Mouse (Mus musculus) neural tube, embryonic 11.5 days (tissue): ENCODE results near the gene Trem3. TPM values are rescaled to one million over a fixed set of nuclear protein-coding genes. Genes with fewer than 3 reads are reported as not detected.

Source experiments
- ATAC-seq: fragments of 200-750 bp; cut with Nextera tagmentation; 2 replicates; pipeline ENCODE4 v1.8.0; 2017; ENCODE audit warnings: moderate number of reproducible peaks, mild to moderate bottlenecking, moderate TSS enrichment, moderate library complexity; ENCODE audit not compliant: insufficient read depth, low FRiP score, low TSS enrichment
- DNase-seq: peaks from one replicate; pipeline ENCODE4 v3.0.0-alpha.2; 2015; ENCODE audit warnings: low spot score
- H3K27ac ChIP-seq: fragments of 300-500 bp; sonication (generic); 2 replicates; pipeline ENCODE4 v1.5.1; 2014; ENCODE audit warnings: low read depth, mild to moderate bottlenecking, low read length
- H3K27me3 ChIP-seq: fragments of 300-500 bp; sonication (generic); 2 replicates; pipeline ENCODE4 v1.6.1; 2014; ENCODE audit warnings: mild to moderate bottlenecking, low read length, mixed read lengths; ENCODE audit not compliant: control insufficient read depth, insufficient read depth
- H3K36me3 ChIP-seq: fragments of 300-500 bp; sonication (generic); 2 replicates; pipeline ENCODE4 v1.6.1; 2014; ENCODE audit warnings: mild to moderate bottlenecking, low read length, moderate library complexity, mixed read lengths; ENCODE audit not compliant: control insufficient read depth, insufficient read depth
- H3K4me1 ChIP-seq: fragments of 300-500 bp; sonication (generic); 2 replicates; pipeline ENCODE4 v1.6.1; 2014; ENCODE audit warnings: low read length, mixed read lengths; ENCODE audit not compliant: control insufficient read depth, insufficient read depth
- H3K4me2 ChIP-seq: fragments of 300-500 bp; sonication (generic); 2 replicates; pipeline ENCODE4 v1.6.1; 2014; ENCODE audit warnings: low read depth, mild to moderate bottlenecking, moderate library complexity
- H3K4me3 ChIP-seq: fragments of 300-500 bp; sonication (generic); 2 replicates; pipeline ENCODE4 v1.5.1; 2014; ENCODE audit warnings: low read depth, low read length
- H3K9ac ChIP-seq: fragments of 300-500 bp; sonication (generic); 2 replicates; pipeline ENCODE4 v1.6.1; 2014; ENCODE audit warnings: mild to moderate bottlenecking, low read length
- H3K9me3 ChIP-seq: fragments of 300-500 bp; sonication (generic); 2 replicates; pipeline ENCODE4 v1.6.1; 2016; ENCODE audit warnings: low read length; ENCODE audit not compliant: control insufficient read depth
- WGBS: fragments of 180-500 bp; shearing (Covaris S2); extraction: QIAGEN DNeasy Blood & Tissue Kit; methylation state at CpG from one replicate; pipeline ENCODE4 v1.1.7; 2014; 5-methylcytosine and 5-hydroxymethylcytosine counted together
- polyA plus RNA-seq: library from polyadenylated mRNA; unstranded; fragments of >200 nt; fragmentation: Nextera tagmentation; extraction: Ambion mirVana; gene quantifications from 2 replicates; pipeline ENCODE4 v1.2.1, GENCODE M21; 2014

The Trem3 gene
- polyA plus RNA-seq, 1 experiment from 2014 or later = not detected

- H3K36me3 ChIP-seq = no peaks in the 10 kb centered on the region
- ATAC-seq (no peak), DNase-seq (no peak)
- no peaks in the 10 kb centered on the region for H3K27me3 ChIP-seq
- H3K4me1 ChIP-seq = no peaks in the 10 kb centered on the region
- no peak overlapping the region for H3K4me3 ChIP-seq
- H3K4me2 ChIP-seq = no peak overlapping the region
- H3K27ac ChIP-seq = no peak overlapping the region
- no peak overlapping the region for H3K9ac ChIP-seq
- no peaks in the 10 kb centered on the region for H3K9me3 ChIP-seq
- 33% methylated on average over 4 of the region's 4 CpGs for WGBS
These were observed 11.7 kb upstream of the Trem3 start for GRCm38 (mm10) chr17:48235773-48236370.

- H3K4me1 ChIP-seq = no peaks in the 10 kb centered on the region
- WGBS = 92% methylated on average over 8 of the region's 8 CpGs
- no peaks in the 10 kb centered on the region for H3K27me3 ChIP-seq
- H3K4me2 ChIP-seq = no peak overlapping the region
- H3K27ac ChIP-seq = no peak overlapping the region
- no peaks in the 10 kb centered on the region for H3K36me3 ChIP-seq
- H3K9ac ChIP-seq = no peak overlapping the region
- no peaks in the 10 kb centered on the region for H3K9me3 ChIP-seq
- ATAC-seq (no peak), DNase-seq (no peak)
- no peak overlapping the region for H3K4me3 ChIP-seq
These were observed 10.0 kb upstream of the Trem3 start for GRCm38 (mm10) chr17:48237621-48238020.

- Histone ChIP-seq H3K36me3 (no peaks in the 10 kb centered on the region), H3K4me2 (no peak overlapping the region), H3K9me3 (no peaks in the 10 kb centered on the region), H3K9ac (no peak overlapping the region), H3K4me1 (no peaks in the 10 kb centered on the region), H3K27ac (no peak overlapping the region), H3K27me3 (no peaks in the 10 kb centered on the region), H3K4me3 (no peak overlapping the region)
- DNase-seq = no peak
- no peak for ATAC-seq
These were observed 1.5 kb downstream of the Trem3 start for GRCm38 (mm10) chr17:48249039-48249438.

GRCm38 (mm10) chr17:48249501-48249900 is 1.9 kb downstream of the Trem3 start:
- no peaks in the 10 kb centered on the region for H3K36me3 ChIP-seq
- ATAC-seq (no peak), DNase-seq (no peak)
- H3K27me3 ChIP-seq = no peaks in the 10 kb centered on the region
- no peaks in the 10 kb centered on the region for H3K4me1 ChIP-seq
- no peak overlapping the region for H3K4me2 ChIP-seq
- no peak overlapping the region for H3K4me3 ChIP-seq
- 86% methylated on average over 11 of the region's 11 CpGs for WGBS
- H3K9ac ChIP-seq = no peak overlapping the region
- H3K27ac ChIP-seq = no peak overlapping the region
- H3K9me3 ChIP-seq = no peaks in the 10 kb centered on the region

GRCm38 (mm10) chr17:48250631-48251030 is 3.1 kb downstream of the Trem3 start:
- Histone ChIP-seq H3K9me3 (no peaks in the 10 kb centered on the region), H3K27me3 (no peaks in the 10 kb centered on the region), H3K36me3 (no peaks in the 10 kb centered on the region), H3K4me2 (no peak overlapping the region), H3K27ac (no peak overlapping the region), H3K4me1 (no peaks in the 10 kb centered on the region), H3K4me3 (no peak overlapping the region), H3K9ac (no peak overlapping the region)
- DNase-seq (no peak), ATAC-seq (no peak)
- WGBS = 90% methylated on average over 7 of the region's 7 CpGs

GRCm38 (mm10) chr17:48256575-48256974 is 9.0 kb downstream of the Trem3 start:
- Histone ChIP-seq H3K27ac (no peak overlapping the region), H3K9me3 (0 out of 2 replicates have a peak, but pooled peaks cover 8% of the 10 kb centered on the region), H3K4me3 (no peak overlapping the region), H3K36me3 (no peaks in the 10 kb centered on the region), H3K27me3 (no peaks in the 10 kb centered on the region), H3K9ac (no peak overlapping the region), H3K4me1 (no peaks in the 10 kb centered on the region), H3K4me2 (no peak overlapping the region)
- DNase-seq (no peak), ATAC-seq (no peak)

- Histone ChIP-seq H3K27ac (no peak overlapping the region), H3K27me3 (no peaks in the 10 kb centered on the region), H3K9ac (no peak overlapping the region), H3K36me3 (no peaks in the 10 kb centered on the region), H3K4me3 (no peak overlapping the region), H3K4me2 (no peak overlapping the region), H3K9me3 (0 out of 2 replicates have a peak, but pooled peaks cover 8% of the 10 kb centered on the region), H3K4me1 (0 out of 2 replicates have a peak, but pooled peaks cover 2% of the 10 kb centered on the region)
- 91% methylated on average over 2 of the region's 2 CpGs for WGBS
- ATAC-seq (no peak), DNase-seq (no peak)
These were observed 14.3 kb downstream of the Trem3 start for GRCm38 (mm10) chr17:48261868-48262267.

GRCm38 (mm10) chr17:48263741-48264362 is 16.3 kb downstream of the Trem3 start, which contains the start of gene Treml4:
TSS of gene Treml4 (plus strand) at chr17:48264295.
- no peaks in the 10 kb centered on the region for H3K27me3 ChIP-seq
- ATAC-seq (no peak), DNase-seq (no peak)
- 0 out of 2 replicates have a peak, but pooled peaks cover 4% of the 10 kb centered on the region for H3K9me3 ChIP-seq
- no peak within 1 kb of the TSS for H3K4me3 ChIP-seq
- H3K4me1 ChIP-seq = 0 out of 2 replicates have a peak, but pooled peaks cover 2% of the 10 kb centered on the region
- H3K36me3 ChIP-seq = no peaks in the 10 kb centered on the region
- H3K27ac ChIP-seq = no peak within 1 kb of the TSS
- WGBS = 84% methylated on average over 3 of the region's 3 CpGs
- H3K9ac ChIP-seq = no peak within 1 kb of the TSS
- no peak within 1 kb of the TSS for H3K4me2 ChIP-seq

GRCm38 (mm10) chr17:48264662-48265061 is 17.1 kb downstream of the Trem3 start:
- Histone ChIP-seq H3K36me3 (no peaks in the 10 kb centered on the region), H3K4me2 (no peak overlapping the region), H3K27me3 (no peaks in the 10 kb centered on the region), H3K9me3 (0 out of 2 replicates have a peak, but pooled peaks cover 2% of the 10 kb centered on the region), H3K27ac (no peak overlapping the region), H3K4me3 (no peak overlapping the region), H3K4me1 (0 out of 2 replicates have a peak, but pooled peaks cover 2% of the 10 kb centered on the region), H3K9ac (no peak overlapping the region)
- ATAC-seq = no peak
- 90% methylated on average over 7 of the region's 7 CpGs for WGBS
- DNase-seq = no peak
